Mouse (Mus musculus) limb, embryonic 10.5 days (tissue): ENCODE measurements around the gene Ccdc60. TPM values are rescaled to one million over a fixed set of nuclear protein-coding genes. Genes with fewer than 3 reads are reported as not detected.

Experiments used
- DNase-seq: peaks from one replicate; pipeline ENCODE4 v3.0.0-alpha.2; 2017; ENCODE audit warnings: low spot score
- H3K27ac ChIP-seq: fragments of 300-500 bp; sonication (generic); 2 replicates; pipeline ENCODE4 v1.5.1; 2016; ENCODE audit warnings: mild to moderate bottlenecking
- H3K27me3 ChIP-seq: fragments of 300-500 bp; sonication (generic); 2 replicates; pipeline ENCODE4 v1.6.1; 2016; ENCODE audit warnings: low read depth, mild to moderate bottlenecking; ENCODE audit not compliant: poor library complexity, severe bottlenecking
- H3K36me3 ChIP-seq: fragments of 300-500 bp; sonication (generic); 2 replicates; pipeline ENCODE4 v1.6.1; 2016; ENCODE audit warnings: mild to moderate bottlenecking, moderate library complexity
- H3K4me1 ChIP-seq: fragments of 300-500 bp; sonication (generic); 2 replicates; pipeline ENCODE4 v1.6.1; 2016
- H3K4me3 ChIP-seq: fragments of 300-500 bp; sonication (generic); 2 replicates; pipeline ENCODE4 v1.5.1; 2016; ENCODE audit warnings: mild to moderate bottlenecking, moderate library complexity
- H3K9me3 ChIP-seq: fragments of 300-500 bp; sonication (generic); replicated peaks from 2 replicates; pipeline ENCODE4 v1.6.1; 2016; ENCODE audit warnings: mild to moderate bottlenecking
- WGBS: fragments of 180-500 bp; shearing (Covaris S2); methylation state at CpG from one replicate; pipeline ENCODE4 v1.1.7; 2016; 5-methylcytosine and 5-hydroxymethylcytosine counted together
- polyA plus RNA-seq: library from polyadenylated mRNA; unstranded; fragments of >200 nt; fragmentation: Nextera tagmentation; extraction: Ambion mirVana; gene quantifications from 2 replicates; pipeline ENCODE4 v1.2.1, GENCODE M21; 2016

Gene Ccdc60
- polyA plus RNA-seq, 1 experiment from 2014 or later, result 1.1 TPM

GRCm38 (mm10) chr5:116290584-116290983, 1.8 kb upstream of the Ccdc60 start:
- H3K4me3 ChIP-seq, result no peak overlapping the region
- 90% methylated on average over 5 of the region's 5 CpGs for WGBS
- peaks cover 28% of the 10 kb centered on the region for H3K4me1 ChIP-seq
- no peaks in the 10 kb centered on the region for H3K36me3 ChIP-seq
- no peaks in the 10 kb centered on the region for H3K9me3 ChIP-seq
- 0 out of 2 replicates have a peak, but pooled peaks cover 4% of the 10 kb centered on the region for H3K27me3 ChIP-seq
- no peak for DNase-seq
- no peak overlapping the region for H3K27ac ChIP-seq

- H3K27me3 ChIP-seq, result 0 out of 2 replicates have a peak, but pooled peaks cover 4% of the 10 kb centered on the region
- no peaks in the 10 kb centered on the region for H3K36me3 ChIP-seq
- H3K27ac ChIP-seq, result peak overlapping the region; percentile 73
- H3K4me3 ChIP-seq, result peak overlapping the region; percentile 46
- 9% methylated on average over 9 of the region's 9 CpGs for WGBS
- DNase-seq, result no peak
- H3K4me1 ChIP-seq, result peaks cover 33% of the 10 kb centered on the region
- H3K9me3 ChIP-seq, result no peaks in the 10 kb centered on the region
Measured at GRCm38 (mm10) chr5:116289897-116290296, 1.1 kb upstream of the Ccdc60 start.

GRCm38 (mm10) chr5:116288183-116288582, 602 bp downstream of the Ccdc60 start:
- H3K9me3 ChIP-seq, result no peaks in the 10 kb centered on the region
- 49% methylated on average over 10 of the region's 10 CpGs for WGBS
- no peak overlapping the region for H3K27ac ChIP-seq
- no peak for DNase-seq
- H3K27me3 ChIP-seq, result peaks cover 7% of the 10 kb centered on the region; the same call in 1 of the 2 replicates
- H3K36me3 ChIP-seq, result no peaks in the 10 kb centered on the region
- peaks cover 40% of the 10 kb centered on the region for H3K4me1 ChIP-seq
- no peak overlapping the region for H3K4me3 ChIP-seq

GRCm38 (mm10) chr5:116285532-116286176, 3.1 kb downstream of the Ccdc60 start:
- H3K4me3 ChIP-seq, result no peak overlapping the region
- no peak for DNase-seq
- no peaks in the 10 kb centered on the region for H3K36me3 ChIP-seq
- H3K4me1 ChIP-seq, result peaks cover 40% of the 10 kb centered on the region
- peaks cover 7% of the 10 kb centered on the region; the same call in 1 of the 2 replicates for H3K27me3 ChIP-seq
- H3K9me3 ChIP-seq, result no peaks in the 10 kb centered on the region
- peak overlapping the region; percentile 5; the same call in 1 of the 2 replicates for H3K27ac ChIP-seq
- WGBS, result 34% methylated on average over 15 of the region's 15 CpGs

GRCm38 (mm10) chr5:116280518-116280917, 8.3 kb downstream of the Ccdc60 start:
- Histone ChIP-seq H3K36me3 (no peaks in the 10 kb centered on the region), H3K4me1 (peaks cover 24% of the 10 kb centered on the region), H3K27ac (no peak overlapping the region), H3K9me3 (0 out of 2 replicates have a peak, but pooled peaks cover 3% of the 10 kb centered on the region), H3K27me3 (peaks cover 3% of the 10 kb centered on the region; the same call in 1 of the 2 replicates), H3K4me3 (no peak overlapping the region)
- no peak for DNase-seq

GRCm38 (mm10) chr5:116278436-116278918, 10.3 kb downstream of the Ccdc60 start:
- no peak for DNase-seq
- Histone ChIP-seq H3K4me1 (peaks cover 25% of the 10 kb centered on the region), H3K27me3 (no peaks in the 10 kb centered on the region), H3K4me3 (no peak overlapping the region), H3K27ac (no peak overlapping the region), H3K36me3 (no peaks in the 10 kb centered on the region), H3K9me3 (0 out of 2 replicates have a peak, but pooled peaks cover 3% of the 10 kb centered on the region)
- WGBS, result 89% methylated on average over 17 of the region's 17 CpGs

- no peak for DNase-seq
- no peak overlapping the region for H3K27ac ChIP-seq
- no peaks in the 10 kb centered on the region for H3K27me3 ChIP-seq
- no peaks in the 10 kb centered on the region for H3K36me3 ChIP-seq
- H3K9me3 ChIP-seq, result 0 out of 2 replicates have a peak, but pooled peaks cover 3% of the 10 kb centered on the region
- WGBS, result 92% methylated on average over 4 of the region's 4 CpGs
- peaks cover 30% of the 10 kb centered on the region for H3K4me1 ChIP-seq
- no peak overlapping the region for H3K4me3 ChIP-seq
Measured at GRCm38 (mm10) chr5:116277951-116278350, 10.8 kb downstream of the Ccdc60 start.

- WGBS, result 79% methylated on average over 2 of the region's 2 CpGs
- no peak overlapping the region for H3K4me3 ChIP-seq
- H3K27ac ChIP-seq, result peak overlapping the region; percentile 54
- DNase-seq, result no peak
- H3K4me1 ChIP-seq, result peaks cover 41% of the 10 kb centered on the region
- H3K27me3 ChIP-seq, result no peaks in the 10 kb centered on the region
- H3K9me3 ChIP-seq, result 0 out of 2 replicates have a peak, but pooled peaks cover 3% of the 10 kb centered on the region
- H3K36me3 ChIP-seq, result no peaks in the 10 kb centered on the region
Measured at GRCm38 (mm10) chr5:116274818-116275217, 14.0 kb downstream of the Ccdc60 start.

GRCm38 (mm10) chr5:116274365-116274764, 14.4 kb downstream of the Ccdc60 start:
- 77% methylated on average over 5 of the region's 5 CpGs for WGBS
- 0 out of 2 replicates have a peak, but pooled peaks cover 3% of the 10 kb centered on the region for H3K9me3 ChIP-seq
- no peak overlapping the region for H3K4me3 ChIP-seq
- H3K36me3 ChIP-seq, result no peaks in the 10 kb centered on the region
- no peak for DNase-seq
- peaks cover 41% of the 10 kb centered on the region for H3K4me1 ChIP-seq
- H3K27ac ChIP-seq, result no peak overlapping the region
- H3K27me3 ChIP-seq, result no peaks in the 10 kb centered on the region

- Histone ChIP-seq H3K4me3 (no peak overlapping the region), H3K27me3 (no peaks in the 10 kb centered on the region), H3K4me1 (peaks cover 47% of the 10 kb centered on the region), H3K36me3 (no peaks in the 10 kb centered on the region), H3K9me3 (no peaks in the 10 kb centered on the region), H3K27ac (no peak overlapping the region)
- 48% methylated on average over 17 of the region's 17 CpGs for WGBS
- no peak for DNase-seq
Measured at GRCm38 (mm10) chr5:116271511-116272227, 17.1 kb downstream of the Ccdc60 start.

GRCm38 (mm10) chr5:116269212-116270145, 19.3 kb downstream of the Ccdc60 start:
- Histone ChIP-seq H3K27me3 (no peaks in the 10 kb centered on the region), H3K36me3 (no peaks in the 10 kb centered on the region), H3K4me3 (no peak overlapping the region), H3K4me1 (peaks cover 42% of the 10 kb centered on the region), H3K27ac (no peak overlapping the region), H3K9me3 (no peaks in the 10 kb centered on the region)
- WGBS, result 88% methylated on average over 17 of the region's 17 CpGs
- no peak for DNase-seq

GRCm38 (mm10) chr5:116262689-116263088, 26.1 kb downstream of the Ccdc60 start:
- no peak for DNase-seq
- H3K4me3 ChIP-seq, result no peak overlapping the region
- H3K9me3 ChIP-seq, result no peaks in the 10 kb centered on the region
- H3K27me3 ChIP-seq, result no peaks in the 10 kb centered on the region
- WGBS, result 99% methylated on average over 2 of the region's 2 CpGs
- peaks cover 8% of the 10 kb centered on the region; the same call in 1 of the 2 replicates for H3K4me1 ChIP-seq
- H3K27ac ChIP-seq, result no peak overlapping the region
- no peaks in the 10 kb centered on the region for H3K36me3 ChIP-seq
